Mouse (Mus musculus): ENCODE data around the gene Fpr2.

DNA sequence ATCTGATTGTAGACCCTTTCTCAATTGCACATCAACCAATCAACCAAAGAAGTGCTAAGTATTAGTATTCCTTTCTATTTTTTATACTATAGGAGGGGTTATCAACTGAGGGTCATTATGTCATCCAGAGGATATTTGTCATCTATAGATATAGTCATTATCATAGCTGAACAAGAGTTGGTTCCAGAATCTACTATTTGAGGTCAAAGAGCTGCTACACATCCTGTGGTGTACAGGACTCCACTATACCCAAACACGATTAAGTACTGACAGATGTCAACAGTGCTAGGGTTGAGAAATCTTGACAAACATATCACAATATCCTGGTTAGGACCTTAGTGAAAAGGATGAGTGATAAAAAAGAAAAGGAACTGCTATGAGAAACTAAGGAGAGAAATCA, 29.8 kb downstream of the Fpr2 start:
- TF ChIP-seq CTCF (IDR thresholded peaks at IDR 0.05; ENCODE audit: insufficient read depth, low read depth, low read length) (no peak), POLR2A (IDR thresholded peaks at IDR 0.05; ENCODE audit: insufficient read depth, low read depth, low read length) (no peak)

Data from olfactory bulb, adult 2 months (tissue).